Mouse (Mus musculus) cortical plate, adult 2 months (tissue): ENCODE data around the gene Rims1.

Source experiments
- CTCF ChIP-seq: fragments of 200-500 bp; IDR thresholded peaks from 2 replicates; pipeline ENCODE4 v1.5.1; 2011; ENCODE audit warnings: mild to moderate bottlenecking, control low read depth, low read length; ENCODE audit not compliant: insufficient read depth; ENCODE audit errors: extremely low read depth
- POLR2A ChIP-seq: fragments of 200-500 bp; IDR thresholded peaks from 2 replicates; pipeline ENCODE4 v1.6.1; 2011; ENCODE audit warnings: mild to moderate bottlenecking, low read length, control low read depth; ENCODE audit not compliant: insufficient read depth; ENCODE audit errors: extremely low read depth

DNA sequence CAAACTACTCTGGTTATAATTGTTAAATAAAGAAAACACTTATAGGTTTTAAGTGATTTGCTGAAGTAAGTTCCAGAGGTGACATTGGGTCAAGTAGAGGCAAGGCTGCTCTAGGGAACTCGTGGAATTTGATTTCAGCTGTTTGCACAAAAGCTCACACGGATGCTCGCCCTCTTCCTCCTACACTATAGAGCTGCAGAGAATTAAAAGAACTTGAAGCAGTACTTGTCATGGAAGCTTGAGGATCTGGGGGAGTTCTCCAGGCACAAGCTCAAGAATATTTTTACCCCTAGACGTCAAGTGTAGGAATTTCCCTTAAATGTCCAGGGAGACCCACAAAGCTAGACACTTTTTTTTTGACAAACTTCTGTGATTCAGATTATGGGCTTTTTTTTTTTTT lies 42.4 kb downstream of the Rims1 start:
- TF ChIP-seq CTCF, result no peak
- TF ChIP-seq POLR2A, result no peak
